8 mouse cellular contexts compared by ENCODE assay signal in the genomic region with DNA sequence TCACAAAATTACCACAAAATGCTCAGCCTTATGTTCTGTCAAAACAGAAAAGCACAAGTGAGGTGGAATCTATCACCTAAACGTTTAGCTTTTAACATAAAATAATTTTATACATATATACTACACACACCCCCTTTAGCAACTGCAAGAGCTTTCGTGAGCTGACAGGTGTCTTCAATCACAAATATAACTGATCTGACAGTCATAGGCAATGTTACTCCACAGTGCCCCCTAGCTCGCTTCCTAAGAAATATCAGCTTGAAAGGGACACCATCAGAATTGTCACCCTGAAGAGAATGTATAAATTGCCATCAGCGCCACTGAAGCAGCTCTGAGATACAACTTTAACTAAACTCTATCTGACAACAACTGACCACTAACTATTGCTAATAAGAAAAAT. TPM values are rescaled to one million over a fixed set of nuclear protein-coding genes. Genes with fewer than 3 reads are reported as not detected.
DNase-seq lines count a peak whose midpoint lies in the region; ATAC-seq and TF ChIP-seq lines count a peak whose summit lies in the region.

No protein-coding gene starts in this region.

- H3K36me3 ChIP-seq in limb, embryonic 10.5 days = no peaks in the 10 kb centered on the region
- no peaks in the 10 kb centered on the region for H3K36me3 ChIP-seq in midbrain, postnatal 0 days (ENCODE audit: insufficient read depth, low read length)
- H3K36me3 ChIP-seq in stomach, postnatal 0 days (ENCODE audit: control insufficient read depth, insufficient read depth, low read length) = no peaks in the 10 kb centered on the region

- peak; percentile 67 for ATAC-seq in erythroid progenitor cell, adult 5-6 weeks (replicated peaks; ENCODE audit: low FRiP score, poor library complexity, severe bottlenecking)
- ATAC-seq in hematopoietic stem cell, adult 5-6 weeks (replicated peaks in 1 of 2; ENCODE audit: insufficient read depth in 1 of 2, low FRiP score in 2 of 2, low TSS enrichment in 1 of 2, low read depth in 1 of 2, poor library complexity in 2 of 2, severe bottlenecking in 2 of 2) = peak; percentile 37 to 43; a peak in 1 of 4 replicates
- no peak for ATAC-seq in midbrain, postnatal 0 days (ENCODE audit: low FRiP score)
- no peak for ATAC-seq in stomach, postnatal 0 days (ENCODE audit: low FRiP score, low TSS enrichment)

- peak; percentile 68 for DNase-seq in left cerebral cortex, adult 18-20 months (ENCODE audit: low spot score in 2 of 2)
- DNase-seq in left cerebral cortex, adult 11 months (ENCODE audit: low spot score) = no peak
- peak; percentile 87 for DNase-seq in brain, embryonic 14.5 days (ENCODE audit: low read depth)
- DNase-seq in limb, embryonic 10.5 days (ENCODE audit: low spot score) = peak; percentile 57
- DNase-seq in midbrain, postnatal 0 days (ENCODE audit: low spot score) = peak; percentile 80
- peak; percentile 75 for DNase-seq in stomach, postnatal 0 days (ENCODE audit: low spot score)

- H3K4me1 ChIP-seq in limb, embryonic 10.5 days = peaks cover 12% of the 10 kb centered on the region
- no peaks in the 10 kb centered on the region for H3K4me1 ChIP-seq in midbrain, postnatal 0 days (ENCODE audit: insufficient read depth, low read length)
- no peaks in the 10 kb centered on the region for H3K4me1 ChIP-seq in stomach, postnatal 0 days (replicated peaks; ENCODE audit: control insufficient read depth, insufficient read depth)

- peaks cover 4% of the 10 kb centered on the region; the same call in 1 of the 2 replicates for H3K27me3 ChIP-seq in limb, embryonic 10.5 days (ENCODE audit: low read depth, poor library complexity, severe bottlenecking)
- H3K27me3 ChIP-seq in midbrain, postnatal 0 days (ENCODE audit: insufficient read depth, low read length) = no peaks in the 10 kb centered on the region
- no peaks in the 10 kb centered on the region for H3K27me3 ChIP-seq in stomach, postnatal 0 days (ENCODE audit: control insufficient read depth, insufficient read depth, low read length)

- TF ChIP-seq CTCF in brain, embryonic 14.5 days (IDR thresholded peaks at IDR 0.05; ENCODE audit: borderline replicate concordance, extremely low read depth, insufficient read depth, insufficient read length) = peak; percentile 63; the same call in 1 of the 2 replicates
- TF ChIP-seq CTCF in midbrain, postnatal 0 days (IDR thresholded peaks at IDR 0.05) = peak; percentile 84
- TF ChIP-seq CTCF in stomach, postnatal 0 days (IDR thresholded peaks at IDR 0.05; ENCODE audit: low read depth) = peak; percentile 83

- H3K4me3 ChIP-seq in limb, embryonic 10.5 days = no peak overlapping the region
- no peak overlapping the region for H3K4me3 ChIP-seq in midbrain, postnatal 0 days (ENCODE audit: low read depth, low read length)
- H3K4me3 ChIP-seq in stomach, postnatal 0 days (ENCODE audit: low read depth, low read length) = no peak overlapping the region

- WGBS in limb, embryonic 10.5 days = 7% methylated on average over 4 of the region's 4 CpGs
- WGBS in midbrain, postnatal 0 days = 1% methylated on average over 4 of the region's 4 CpGs
- 12% methylated on average over 4 of the region's 4 CpGs for WGBS in stomach, postnatal 0 days

- no peak for TF ChIP-seq POLR2A in brain, embryonic 14.5 days (IDR thresholded peaks at IDR 0.05; ENCODE audit: borderline replicate concordance, extremely low read depth, insufficient read depth, insufficient read length, poor library complexity, severe bottlenecking)

- no peak overlapping the region for H3K27ac ChIP-seq in limb, embryonic 10.5 days
- no peak overlapping the region for H3K27ac ChIP-seq in midbrain, postnatal 0 days (ENCODE audit: low read depth, low read length)
- no peak overlapping the region for H3K27ac ChIP-seq in stomach, postnatal 0 days (replicated peaks)

- peak overlapping the region; percentile 59; the same call in 1 of the 2 replicates for H3K4me2 ChIP-seq in midbrain, postnatal 0 days (ENCODE audit: low read depth, low read length, poor library complexity, severe bottlenecking)
- H3K4me2 ChIP-seq in stomach, postnatal 0 days (replicated peaks; ENCODE audit: low read depth) = no peak overlapping the region; the same call in 1 of the 2 replicates

- TF ChIP-seq EP300 in stomach, postnatal 0 days (optimal IDR thresholded peaks at IDR 0.05) = no peak

- no peak overlapping the region for H3K9ac ChIP-seq in midbrain, postnatal 0 days (replicated peaks; ENCODE audit: low read length, poor library complexity, severe bottlenecking)
- no peak overlapping the region for H3K9ac ChIP-seq in stomach, postnatal 0 days (ENCODE audit: low read length)

- H3K9me3 ChIP-seq in limb, embryonic 10.5 days (replicated peaks) = no peaks in the 10 kb centered on the region
- no peaks in the 10 kb centered on the region for H3K9me3 ChIP-seq in midbrain, postnatal 0 days (ENCODE audit: low read length)
- no peaks in the 10 kb centered on the region for H3K9me3 ChIP-seq in stomach, postnatal 0 days (ENCODE audit: control insufficient read depth, low read length)

RNA-seq across cellular contexts. Expression of a gene that starts 2.0 kb away (rescaled TPM):
- 10 to 100 TPM; 57.7 to 86.6 TPM for total RNA-seq in left cerebral cortex, adult 18-20 months (2021)
- 17.2 and 20.8 TPM in 2 replicates for polyA plus RNA-seq in brain, embryonic 14.5 days (2012; rRNA removed)
- 122 and 151 TPM in 2 replicates for total RNA-seq in erythroid progenitor cell, adult 5-6 weeks (2015; ENCODE audit: low replicate concordance)
- 92.4 and 131 TPM in 2 replicates for total RNA-seq in erythroid progenitor cell, adult 5-6 weeks (2017; ENCODE audit: low replicate concordance)
- total RNA-seq in hematopoietic stem cell, adult 5-6 weeks (2017) = 17.9 and 20.9 TPM in 2 replicates
- 13.2 and 16.7 TPM in 2 replicates for polyA plus RNA-seq in limb, embryonic 10.5 days (2016; fragmentation: Nextera tagmentation; extraction: Ambion mirVana)
- 24.4 and 35.0 TPM in 2 replicates for total RNA-seq in midbrain, postnatal 0 days (2014; rRNA removed)
- polyA plus RNA-seq in midbrain, postnatal 0 days (2015; fragmentation: Nextera tagmentation; extraction: Ambion mirVana) = 12.8 and 14.4 TPM in 2 replicates
- 9.8 and 10.1 TPM in 2 replicates for polyA plus RNA-seq in stomach, postnatal 0 days (2015; fragmentation: Nextera tagmentation; extraction: Ambion mirVana)

RNA-seq across cellular contexts. Expression of a gene that starts 53.9 kb away (rescaled TPM):
- not detected for total RNA-seq in left cerebral cortex, adult 18-20 months (2021)
- not detected in 2 replicates for polyA plus RNA-seq in brain, embryonic 14.5 days (2012; rRNA removed)
- total RNA-seq in erythroid progenitor cell, adult 5-6 weeks (2015; ENCODE audit: low replicate concordance) = not detected in 2 replicates
- total RNA-seq in erythroid progenitor cell, adult 5-6 weeks (2017; ENCODE audit: low replicate concordance) = not detected in 2 replicates
- not detected in 2 replicates for total RNA-seq in hematopoietic stem cell, adult 5-6 weeks (2017)
- polyA plus RNA-seq in limb, embryonic 10.5 days (2016; fragmentation: Nextera tagmentation; extraction: Ambion mirVana) = not detected in 2 replicates
- total RNA-seq in midbrain, postnatal 0 days (2014; rRNA removed) = not detected in 2 replicates
- not detected in 2 replicates for polyA plus RNA-seq in midbrain, postnatal 0 days (2015; fragmentation: Nextera tagmentation; extraction: Ambion mirVana)
- polyA plus RNA-seq in stomach, postnatal 0 days (2015; fragmentation: Nextera tagmentation; extraction: Ambion mirVana) = not detected in 2 replicates

Comparison
In these comparisons a context has a peak if more than half of its experiments do, and no peak if none do; other contexts are left out.
1. ATAC-seq: peak in erythroid progenitor cell, adult 5-6 weeks (single experiment) and hematopoietic stem cell, adult 5-6 weeks (2 of 2); none in midbrain, postnatal 0 days (single experiment) and stomach, postnatal 0 days (single experiment).
2. Peak in every context shown above with its lines, with median percentiles within 50 percentile points of each other: CTCF ChIP-seq.